ENCODE assay signal across 8 mouse cellular contexts in the genomic region with DNA sequence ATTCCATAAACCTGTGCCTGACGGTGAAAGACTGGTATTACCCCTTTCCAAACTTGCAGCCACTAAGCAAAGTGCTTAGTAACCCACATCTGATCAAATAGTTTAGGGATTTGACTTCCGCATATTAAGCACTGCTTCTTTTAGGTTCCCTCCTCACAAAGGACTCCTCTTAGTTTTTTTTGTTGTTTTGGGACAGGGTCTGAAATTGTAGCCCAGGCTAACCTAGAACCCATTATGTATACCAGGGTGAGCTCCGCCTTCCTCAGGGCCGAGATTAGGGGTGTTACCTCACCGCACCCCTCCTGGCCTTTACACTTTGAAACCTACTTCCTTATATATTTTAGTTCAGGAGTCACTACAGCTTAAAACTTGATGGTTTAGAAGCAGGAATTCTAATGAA. TPM values are rescaled to one million over a fixed set of nuclear protein-coding genes. Genes with fewer than 3 reads are reported as not detected.
DNase-seq lines count a peak whose midpoint lies in the region; ATAC-seq lines count a peak whose summit lies in the region.

No protein-coding gene starts in this region.

- peak overlapping the region; percentile 78 for H3K4me2 ChIP-seq in kidney, embryonic 16.5 days (replicated peaks; ENCODE audit: low read depth, low read length)
- H3K4me2 ChIP-seq in embryonic facial prominence, embryonic 14.5 days (ENCODE audit: low read depth, low read length) = peak overlapping the region; percentile 88
- H3K4me2 ChIP-seq in neural tube, embryonic 13.5 days = peak overlapping the region; percentile 88

- H3K9me3 ChIP-seq in kidney, embryonic 16.5 days (ENCODE audit: low read length) = no peaks in the 10 kb centered on the region
- no peaks in the 10 kb centered on the region for H3K9me3 ChIP-seq in embryonic facial prominence, embryonic 14.5 days (ENCODE audit: control insufficient read depth, low read length)
- no peaks in the 10 kb centered on the region for H3K9me3 ChIP-seq in limb, embryonic 10.5 days (replicated peaks)
- no peaks in the 10 kb centered on the region for H3K9me3 ChIP-seq in neural tube, embryonic 13.5 days

- H3K36me3 ChIP-seq in kidney, embryonic 16.5 days (ENCODE audit: insufficient read depth, low read length) = no peaks in the 10 kb centered on the region
- no peaks in the 10 kb centered on the region for H3K36me3 ChIP-seq in embryonic facial prominence, embryonic 14.5 days (ENCODE audit: control insufficient read depth, insufficient read depth, low read length)
- H3K36me3 ChIP-seq in limb, embryonic 10.5 days = no peaks in the 10 kb centered on the region
- no peaks in the 10 kb centered on the region for H3K36me3 ChIP-seq in neural tube, embryonic 13.5 days

- no peaks in the 10 kb centered on the region for H3K27me3 ChIP-seq in kidney, embryonic 16.5 days (ENCODE audit: insufficient read depth, low read length)
- no peaks in the 10 kb centered on the region for H3K27me3 ChIP-seq in embryonic facial prominence, embryonic 14.5 days (replicated peaks; ENCODE audit: control insufficient read depth, insufficient read depth, low read length)
- no peaks in the 10 kb centered on the region for H3K27me3 ChIP-seq in limb, embryonic 10.5 days (ENCODE audit: low read depth, poor library complexity, severe bottlenecking)
- no peaks in the 10 kb centered on the region for H3K27me3 ChIP-seq in neural tube, embryonic 13.5 days

- H3K4me1 ChIP-seq in kidney, embryonic 16.5 days (ENCODE audit: insufficient read depth, low read length) = peaks cover 59% of the 10 kb centered on the region
- H3K4me1 ChIP-seq in embryonic facial prominence, embryonic 14.5 days (ENCODE audit: control insufficient read depth, insufficient read depth, low read length) = peaks cover 35% of the 10 kb centered on the region
- peaks cover 69% of the 10 kb centered on the region for H3K4me1 ChIP-seq in limb, embryonic 10.5 days
- H3K4me1 ChIP-seq in neural tube, embryonic 13.5 days (replicated peaks) = peaks cover 63% of the 10 kb centered on the region

- H3K4me3 ChIP-seq in kidney, embryonic 16.5 days (ENCODE audit: low read length) = peak overlapping the region; percentile 52
- H3K4me3 ChIP-seq in embryonic facial prominence, embryonic 14.5 days (ENCODE audit: low read depth, low read length) = peak overlapping the region; percentile 50
- peak overlapping the region; percentile 57 for H3K4me3 ChIP-seq in limb, embryonic 10.5 days
- peak overlapping the region; percentile 44 for H3K4me3 ChIP-seq in neural tube, embryonic 13.5 days

- 42% methylated on average over 5 of the region's 5 CpGs for WGBS in kidney, embryonic 16.5 days
- WGBS in embryonic facial prominence, embryonic 14.5 days = 36% methylated on average over 5 of the region's 5 CpGs
- 42% methylated on average over 5 of the region's 5 CpGs for WGBS in limb, embryonic 10.5 days
- 42% methylated on average over 5 of the region's 5 CpGs for WGBS in neural tube, embryonic 13.5 days

- no peak for ATAC-seq in kidney, embryonic 16.5 days (ENCODE audit: low FRiP score, low TSS enrichment)
- no peak for ATAC-seq in embryonic facial prominence, embryonic 14.5 days (ENCODE audit: low read depth)
- ATAC-seq in neural tube, embryonic 13.5 days (ENCODE audit: low read depth) = no peak

- peak overlapping the region; percentile 93; the same call in 1 of the 2 replicates for H3K27ac ChIP-seq in kidney, embryonic 16.5 days (ENCODE audit: low read length)
- no peak overlapping the region for H3K27ac ChIP-seq in embryonic facial prominence, embryonic 14.5 days (replicated peaks; ENCODE audit: low read depth, low read length)
- H3K27ac ChIP-seq in limb, embryonic 10.5 days = peak overlapping the region; percentile 81; the same call in 1 of the 2 replicates
- H3K27ac ChIP-seq in neural tube, embryonic 13.5 days (replicated peaks) = no peak overlapping the region

- no peak for DNase-seq in kidney, adult 18-20 months
- no peak for DNase-seq in embryonic facial prominence, embryonic 14.5 days (ENCODE audit: low spot score)
- no peak for DNase-seq in limb, embryonic 10.5 days (ENCODE audit: low spot score)
- DNase-seq in adrenal gland, postnatal 36 days = no peak
- DNase-seq in ovary, postnatal 14 days (ENCODE audit: low spot score) = no peak
- DNase-seq in right cerebral cortex, postnatal 14 days = no peak

- peak overlapping the region; percentile 69 for H3K9ac ChIP-seq in kidney, embryonic 16.5 days (replicated peaks; ENCODE audit: low read length)
- peak overlapping the region; percentile 73; the same call in 1 of the 2 replicates for H3K9ac ChIP-seq in embryonic facial prominence, embryonic 14.5 days (ENCODE audit: low read depth, low read length)
- peak overlapping the region; percentile 60 for H3K9ac ChIP-seq in neural tube, embryonic 13.5 days

RNA-seq across cellular contexts. Expression of gene Msl1, which starts 5.5 kb away (rescaled TPM):
- 23.7 and 24.2 TPM in 2 replicates for polyA plus RNA-seq in kidney, embryonic 16.5 days (2015; fragmentation: Nextera tagmentation; extraction: Ambion mirVana)
- 18.1 and 18.5 TPM in 2 replicates for polyA plus RNA-seq in embryonic facial prominence, embryonic 14.5 days (2014; fragmentation: Nextera tagmentation; extraction: Ambion mirVana)
- polyA plus RNA-seq in limb, embryonic 10.5 days (2016; fragmentation: Nextera tagmentation; extraction: Ambion mirVana) = 22.8 and 25.0 TPM in 2 replicates
- polyA plus RNA-seq in neural tube, embryonic 13.5 days (2015; fragmentation: Nextera tagmentation; extraction: Ambion mirVana) = 31.5 and 33.2 TPM in 2 replicates
- total RNA-seq in adrenal gland, postnatal 36 days (2021) = 100 to 1,000 TPM in 1 of 2 experiments, 10 to 100 TPM in 1; 94.2 to 106 TPM

RNA-seq across cellular contexts. Expression of gene Nr1d1, which starts 14.7 kb away (rescaled TPM):
- 2.2 and 2.4 TPM in 2 replicates for polyA plus RNA-seq in kidney, embryonic 16.5 days (2015; fragmentation: Nextera tagmentation; extraction: Ambion mirVana)
- 1.1 and 1.9 TPM in 2 replicates for polyA plus RNA-seq in embryonic facial prominence, embryonic 14.5 days (2014; fragmentation: Nextera tagmentation; extraction: Ambion mirVana)
- 1.2 and 1.5 TPM in 2 replicates for polyA plus RNA-seq in limb, embryonic 10.5 days (2016; fragmentation: Nextera tagmentation; extraction: Ambion mirVana)
- 3.4 and 3.6 TPM in 2 replicates for polyA plus RNA-seq in neural tube, embryonic 13.5 days (2015; fragmentation: Nextera tagmentation; extraction: Ambion mirVana)
- total RNA-seq in adrenal gland, postnatal 36 days (2021) = 100 to 1,000 TPM; 116 to 171 TPM

RNA-seq across cellular contexts. Expression of gene Casc3, which starts 14.9 kb away (rescaled TPM):
- polyA plus RNA-seq in kidney, embryonic 16.5 days (2015; fragmentation: Nextera tagmentation; extraction: Ambion mirVana) = 36.2 and 41.0 TPM in 2 replicates
- polyA plus RNA-seq in embryonic facial prominence, embryonic 14.5 days (2014; fragmentation: Nextera tagmentation; extraction: Ambion mirVana) = 32.2 and 34.0 TPM in 2 replicates
- 46.7 and 51.9 TPM in 2 replicates for polyA plus RNA-seq in limb, embryonic 10.5 days (2016; fragmentation: Nextera tagmentation; extraction: Ambion mirVana)
- 55.1 and 57.7 TPM in 2 replicates for polyA plus RNA-seq in neural tube, embryonic 13.5 days (2015; fragmentation: Nextera tagmentation; extraction: Ambion mirVana)
- total RNA-seq in adrenal gland, postnatal 36 days (2021) = 10 to 100 TPM; 29.6 to 34.3 TPM

RNA-seq across cellular contexts. Expression of gene Rapgefl1, which starts 46.8 kb away (rescaled TPM):
- polyA plus RNA-seq in kidney, embryonic 16.5 days (2015; fragmentation: Nextera tagmentation; extraction: Ambion mirVana) = 1.8 and 2.0 TPM in 2 replicates
- 5.7 and 6.3 TPM in 2 replicates for polyA plus RNA-seq in embryonic facial prominence, embryonic 14.5 days (2014; fragmentation: Nextera tagmentation; extraction: Ambion mirVana)
- 1.4 and 1.9 TPM in 2 replicates for polyA plus RNA-seq in limb, embryonic 10.5 days (2016; fragmentation: Nextera tagmentation; extraction: Ambion mirVana)
- polyA plus RNA-seq in neural tube, embryonic 13.5 days (2015; fragmentation: Nextera tagmentation; extraction: Ambion mirVana) = 5.6 and 6.7 TPM in 2 replicates
- under 1 TPM; 0.46 to 0.69 TPM for total RNA-seq in adrenal gland, postnatal 36 days (2021)

RNA-seq across cellular contexts. Expression of gene Thra, which starts 49.4 kb away (rescaled TPM):
- 24.4 and 25.9 TPM in 2 replicates for polyA plus RNA-seq in kidney, embryonic 16.5 days (2015; fragmentation: Nextera tagmentation; extraction: Ambion mirVana)
- 57.7 and 62.2 TPM in 2 replicates for polyA plus RNA-seq in embryonic facial prominence, embryonic 14.5 days (2014; fragmentation: Nextera tagmentation; extraction: Ambion mirVana)
- polyA plus RNA-seq in limb, embryonic 10.5 days (2016; fragmentation: Nextera tagmentation; extraction: Ambion mirVana) = 6.3 and 11.6 TPM in 2 replicates
- 89.5 and 94.4 TPM in 2 replicates for polyA plus RNA-seq in neural tube, embryonic 13.5 days (2015; fragmentation: Nextera tagmentation; extraction: Ambion mirVana)
- 10 to 100 TPM; 69.2 to 91.7 TPM for total RNA-seq in adrenal gland, postnatal 36 days (2021)

Comparison
In these comparisons a context has a peak if more than half of its experiments do, and no peak if none do; other contexts are left out.
1. H3K27ac ChIP-seq: peak in kidney, embryonic 16.5 days (single experiment) and limb, embryonic 10.5 days (single experiment); none in embryonic facial prominence, embryonic 14.5 days (single experiment) and neural tube, embryonic 13.5 days (single experiment).
2. Peak in every context shown above with its lines, with median percentiles within 50 percentile points of each other: H3K4me2 ChIP-seq, H3K4me3 ChIP-seq and H3K9ac ChIP-seq.